Mouse (Mus musculus): ENCODE measurements around the gene Meltf. TPM values are rescaled to one million over a fixed set of nuclear protein-coding genes. Genes with fewer than 3 reads are reported as not detected.
"Not testable (repeated sequence)": the region's sequence is repeated elsewhere in the genome, so short reads cannot be mapped to it uniquely, and the experiment has no call there.

Gene Meltf
- total RNA-seq, 2 experiments from 2014 or later, result not detected

DNA sequence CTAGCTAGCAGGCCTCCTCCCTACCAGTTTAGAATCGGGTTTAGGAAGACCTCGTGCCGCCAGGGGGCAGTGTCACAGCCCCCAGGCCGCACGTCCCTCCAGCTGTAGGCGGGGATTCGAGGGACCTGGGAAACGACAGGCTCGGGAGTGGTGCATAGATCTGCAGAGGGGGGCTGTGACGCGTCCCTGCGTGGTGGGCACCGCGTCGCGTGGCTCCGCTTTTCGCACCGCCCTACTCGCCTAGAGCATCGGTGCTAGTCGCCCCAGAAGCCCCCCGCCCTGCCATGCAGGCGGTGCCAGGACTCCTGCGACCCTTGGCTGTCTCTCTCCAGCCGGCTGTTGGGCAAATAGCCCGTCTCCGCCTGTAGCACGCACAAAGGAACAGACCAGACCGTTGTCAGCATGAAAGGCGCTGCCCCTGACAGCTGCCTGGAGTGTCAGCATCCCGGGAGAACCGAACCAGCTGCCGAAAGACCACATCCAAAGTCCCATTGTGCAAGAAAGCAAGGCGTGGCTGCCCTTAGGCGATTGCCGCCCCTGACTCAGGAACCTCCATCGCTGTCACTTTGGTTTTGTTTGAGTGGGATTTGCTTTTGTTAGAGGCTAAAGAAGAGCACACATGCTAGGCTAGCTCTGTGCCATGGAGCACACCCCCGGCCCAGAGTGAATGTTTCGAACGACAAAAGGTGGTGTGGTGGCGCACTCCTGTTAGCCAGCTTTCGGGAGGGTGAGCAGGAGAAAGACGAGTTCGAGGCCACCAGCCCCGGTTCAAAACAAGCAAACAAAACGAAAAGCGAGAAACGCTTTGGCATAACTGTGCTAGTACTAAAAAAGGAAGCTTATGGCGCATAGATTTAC lies 54.5 kb downstream of the Meltf start:
- intact Hi-C loops (cut with DNase I), result no loop called here

DNA sequence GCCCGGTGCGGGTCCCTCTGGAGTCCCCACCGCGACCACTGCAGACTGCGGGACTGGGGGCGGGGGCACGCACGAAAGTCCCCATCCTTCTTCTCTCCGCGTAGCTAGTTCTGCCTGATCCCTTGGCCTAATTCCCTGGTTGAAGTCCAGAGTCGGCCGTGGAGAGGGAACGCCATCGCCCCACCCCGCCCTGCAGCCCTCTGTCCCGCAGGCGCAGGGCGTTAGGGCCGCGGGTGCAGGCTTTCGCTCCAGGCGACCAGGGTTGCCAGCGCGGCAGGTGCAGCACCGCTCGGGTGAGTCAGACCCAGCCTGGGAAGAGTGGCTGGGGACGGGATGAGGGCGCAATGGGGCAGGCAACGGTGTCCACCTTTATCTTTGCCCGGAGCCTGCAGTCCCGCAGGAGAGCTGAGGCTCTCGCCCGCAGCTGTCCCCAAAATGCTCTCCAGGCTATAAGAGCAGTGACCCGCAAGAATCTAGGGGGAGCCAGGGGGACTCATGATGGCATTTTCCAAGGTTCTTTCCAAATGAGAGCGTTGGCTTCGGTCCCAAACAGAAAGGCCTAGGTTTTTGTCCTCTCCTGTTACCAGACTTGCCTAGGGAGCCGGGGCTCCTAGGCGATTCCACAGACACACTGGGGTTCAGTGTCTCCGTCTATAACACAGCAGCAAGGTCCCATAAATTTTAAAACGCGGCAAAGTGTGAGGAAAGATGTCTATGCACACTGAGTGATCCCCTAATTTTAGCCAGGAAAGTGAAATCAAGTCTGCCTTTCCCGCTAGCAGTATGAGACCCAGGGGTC lies 55.3 kb downstream of the Meltf start, which contains the start of gene Pigz:
Gene Pigz (plus strand): TSS at position 101 of the 799 bp plus-strand sequence.
- intact Hi-C loops (cut with DNase I), result no loop called here

More for the DNA sequence above, 54.5 kb downstream of the Meltf start:
- DNase-seq, result peak; percentile 85

DNA sequence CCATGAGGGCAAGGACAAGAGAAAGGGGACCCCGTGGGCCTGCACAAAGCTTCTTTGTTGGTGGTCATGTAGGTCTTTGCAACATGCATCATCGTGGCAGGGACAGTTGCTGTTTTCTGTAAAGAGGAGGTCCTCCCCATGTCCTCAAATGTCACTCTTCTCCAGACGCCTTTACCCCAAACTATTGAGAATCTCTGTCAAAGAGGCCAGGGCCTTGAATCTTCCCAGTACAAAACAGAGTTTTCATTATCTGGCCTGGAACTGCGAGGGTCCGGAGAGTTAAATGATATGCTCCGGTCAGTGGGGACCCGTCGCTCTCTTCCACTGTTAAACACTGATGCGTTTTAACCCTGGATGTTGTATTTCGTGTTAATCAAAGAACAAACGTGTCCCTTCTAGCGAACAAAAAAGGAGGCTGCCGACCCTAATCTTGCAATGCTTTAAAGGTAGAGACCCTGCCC lies 56.0 kb downstream of the Meltf start:
- no peak for DNase-seq
- intact Hi-C loops (cut with DNase I), result no loop called here

More for the DNA sequence above, 55.3 kb downstream of the Meltf start, which contains the start of gene Pigz:
- peak; percentile 63 to 71 for DNase-seq

DNA sequence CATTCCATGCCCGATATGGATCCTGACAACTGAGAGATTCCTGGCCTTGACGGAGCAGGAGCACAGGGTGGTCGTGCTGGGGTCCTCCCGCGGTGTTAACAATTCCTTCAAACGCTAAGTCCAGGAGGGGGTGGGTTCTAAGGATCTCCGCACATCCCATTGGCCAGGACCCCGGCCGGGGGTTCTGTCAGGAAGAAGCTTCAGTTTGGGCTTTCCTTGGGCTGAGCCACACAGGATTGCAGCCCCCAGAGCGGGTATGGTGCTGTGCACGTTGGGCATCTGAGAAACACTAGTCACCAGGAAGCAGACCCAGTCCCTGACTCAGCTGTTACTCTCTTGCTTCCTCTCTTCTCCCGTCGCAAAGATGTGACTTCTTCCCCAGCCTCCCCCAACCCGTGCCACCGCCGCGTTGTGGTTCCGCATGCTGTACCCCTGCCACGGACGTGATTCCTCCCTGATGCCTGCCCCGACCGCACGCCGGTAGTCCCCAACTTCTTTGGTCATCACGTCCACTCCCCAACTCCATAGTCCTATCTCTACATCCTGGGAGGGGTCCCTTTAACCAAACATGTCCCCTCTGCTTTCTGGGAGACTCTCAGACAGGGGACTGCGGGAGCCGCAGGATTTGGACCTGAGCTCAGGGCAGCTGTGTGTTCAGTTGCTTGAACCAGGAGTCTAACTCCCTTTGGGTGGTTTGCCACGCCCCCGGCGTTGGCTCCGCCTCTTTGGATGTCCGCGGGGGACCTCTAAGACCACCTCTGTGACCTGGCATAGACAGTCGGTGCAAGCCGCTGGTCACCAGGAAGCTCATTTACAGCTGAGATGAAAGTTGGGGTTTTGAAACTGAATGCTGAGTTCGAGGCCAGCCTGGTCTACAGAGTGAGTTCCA lies 56.7 kb downstream of the Meltf start:
- DNase-seq, result no peak
- intact Hi-C loops (cut with DNase I), result no loop called here

DNA sequence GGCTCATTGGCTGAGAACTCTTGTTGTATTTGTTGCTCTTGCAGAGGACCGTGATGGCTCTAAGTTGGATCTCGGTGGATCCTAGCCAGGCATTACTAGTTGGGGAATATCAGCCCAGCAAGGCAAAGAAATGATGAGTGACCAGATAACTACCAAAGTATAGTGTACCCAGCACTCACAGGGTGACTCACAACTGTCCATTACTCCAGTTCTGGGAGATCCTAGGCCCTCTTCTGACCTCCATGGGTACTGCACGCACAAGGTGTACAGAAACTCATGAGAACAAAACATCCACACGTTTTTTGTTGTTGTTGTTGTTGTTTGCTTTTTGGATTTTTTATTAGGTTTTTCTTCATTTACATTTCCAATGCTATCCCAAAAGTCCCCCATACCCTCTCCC lies 58.0 kb downstream of the Meltf start:
- DNase-seq, result no peak
- intact Hi-C loops (cut with DNase I), result no loop called here

DNA sequence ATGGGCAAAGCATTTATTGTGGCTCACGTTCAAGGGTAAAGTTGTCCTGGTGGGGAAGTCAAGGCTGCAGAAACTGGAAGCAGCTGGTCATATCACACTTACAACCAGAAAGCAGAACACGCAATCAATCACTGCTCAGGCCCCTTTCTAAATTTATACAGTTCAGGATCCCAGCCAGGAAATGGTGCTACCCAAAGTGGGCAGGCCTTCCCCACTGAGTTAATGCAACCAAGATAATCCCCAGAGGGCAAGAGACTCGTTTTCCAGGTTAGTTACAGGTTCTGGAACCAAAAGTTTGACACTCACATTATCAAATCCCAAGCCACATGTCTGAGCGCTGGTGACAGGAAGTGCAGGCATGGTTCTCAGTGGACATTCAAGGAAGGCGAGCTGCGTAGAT lies 60.2 kb downstream of the Meltf start:
- intact Hi-C loops (cut with DNase I), result no loop called here
- DNase-seq, result no peak

DNA sequence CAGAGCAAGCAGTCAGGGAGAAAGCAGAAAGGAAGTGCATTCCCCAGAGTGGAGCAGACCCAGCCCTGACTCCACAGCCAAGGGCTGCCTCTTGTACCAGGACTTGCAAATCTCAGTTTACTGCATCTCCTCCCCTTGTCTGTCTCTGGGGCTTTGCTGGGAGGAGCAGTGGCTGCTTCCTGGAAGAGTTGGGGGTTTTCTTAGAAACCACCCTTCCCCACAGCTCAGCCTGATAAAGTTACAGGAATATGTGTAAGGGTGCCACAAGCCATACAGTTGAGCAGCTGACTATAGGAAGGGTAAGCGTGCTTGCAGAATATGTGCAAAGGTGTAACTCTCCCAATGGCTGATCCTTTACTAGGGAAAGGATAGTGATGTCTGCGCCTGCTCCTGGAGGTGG lies 62.0 kb downstream of the Meltf start:
- intact Hi-C loops (cut with DNase I), result loop anchor here (10.0 kb wide), 1 partner anchor 304 kb away; the partner anchor contains the start of genes Fbxo45 and Wdr53

DNA sequence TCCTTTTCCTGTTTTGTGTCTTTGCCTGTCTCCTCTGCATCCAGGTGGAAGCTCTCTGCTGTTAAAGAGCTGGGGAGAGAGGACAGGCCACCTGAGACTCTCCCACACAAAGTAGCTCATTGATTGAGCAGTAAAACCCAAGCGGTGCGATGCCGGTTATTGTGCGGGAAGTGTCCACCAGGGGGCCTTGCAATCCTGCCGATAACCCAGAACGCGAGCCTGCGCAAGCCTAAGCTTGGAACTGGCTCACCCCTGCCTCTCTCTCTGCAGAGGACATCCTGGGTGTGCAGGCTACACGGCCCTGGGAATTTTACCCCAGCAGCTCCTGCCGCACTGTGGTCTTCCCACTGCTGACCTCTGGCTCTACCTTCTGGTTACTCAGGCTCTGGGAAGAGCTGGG lies 65.4 kb downstream of the Meltf start:
- peak; percentile 72 to 79 for DNase-seq
- intact Hi-C loops (cut with DNase I), result loop anchor here (10.0 kb wide), 1 partner anchor 301 kb away; the partner anchor contains the start of genes Fbxo45 and Wdr53

More for the DNA sequence above, 62.0 kb downstream of the Meltf start:
- no peak for DNase-seq

DNA sequence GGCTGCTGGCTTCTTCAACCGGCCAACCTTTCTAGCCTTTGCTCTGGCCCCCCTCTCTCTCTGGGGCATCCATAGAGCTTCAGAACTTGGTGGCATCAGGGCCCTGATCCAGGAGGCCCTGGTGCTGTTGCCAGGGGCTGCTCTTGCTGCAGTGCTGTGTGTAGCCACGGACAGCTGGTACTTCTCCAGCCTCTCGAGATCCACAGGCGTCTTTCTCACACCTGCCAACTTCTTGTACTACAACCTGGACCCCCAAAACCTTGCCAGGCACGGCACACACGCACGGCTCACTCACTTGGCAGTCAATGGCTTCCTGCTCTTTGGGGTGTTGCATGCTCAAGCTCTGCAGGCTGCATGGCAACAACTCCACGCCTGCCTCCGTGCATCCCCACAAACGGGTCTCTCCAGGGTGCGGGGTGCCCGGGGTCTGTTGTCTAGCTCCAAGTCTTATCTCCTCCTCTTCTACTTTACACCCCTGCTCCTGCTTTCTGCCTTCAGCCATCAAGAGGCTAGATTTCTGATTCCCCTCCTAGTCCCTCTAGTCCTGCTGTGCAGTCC lies 66.2 kb downstream of the Meltf start:
- intact Hi-C loops (cut with DNase I), result loop anchor here (5.0 to 10.0 kb wide), 2 partner anchors 133 to 300 kb away; partner anchors contain the start of genes Fbxo45, Pak2 and Wdr53

DNA sequence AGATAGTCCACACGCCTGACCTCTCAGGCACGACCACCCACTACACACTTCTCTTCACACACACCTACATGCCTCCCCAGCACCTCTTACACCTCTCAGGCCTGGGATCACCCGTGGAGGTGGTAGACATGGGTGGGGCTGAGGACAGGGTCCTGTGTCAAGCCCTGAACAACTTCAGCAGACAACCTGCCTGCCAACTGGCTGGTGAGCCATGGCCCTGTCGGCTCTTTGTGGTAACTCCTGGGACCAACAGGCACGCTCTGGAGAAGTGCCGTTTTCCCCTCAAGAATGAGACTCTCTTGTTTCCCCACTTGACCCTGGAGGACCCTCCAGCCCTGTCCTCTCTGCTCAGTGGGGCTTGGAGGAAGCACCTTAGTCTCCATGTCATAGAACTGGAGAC lies 66.8 kb downstream of the Meltf start:
- DNase-seq, result no peak
- intact Hi-C loops (cut with DNase I), result loop anchor here (5.0 to 10.0 kb wide), 2 partner anchors 132 to 299 kb away; partner anchors contain the start of genes Fbxo45, Pak2 and Wdr53

More for the DNA sequence above, 66.2 kb downstream of the Meltf start:
- DNase-seq, result no peak

DNA sequence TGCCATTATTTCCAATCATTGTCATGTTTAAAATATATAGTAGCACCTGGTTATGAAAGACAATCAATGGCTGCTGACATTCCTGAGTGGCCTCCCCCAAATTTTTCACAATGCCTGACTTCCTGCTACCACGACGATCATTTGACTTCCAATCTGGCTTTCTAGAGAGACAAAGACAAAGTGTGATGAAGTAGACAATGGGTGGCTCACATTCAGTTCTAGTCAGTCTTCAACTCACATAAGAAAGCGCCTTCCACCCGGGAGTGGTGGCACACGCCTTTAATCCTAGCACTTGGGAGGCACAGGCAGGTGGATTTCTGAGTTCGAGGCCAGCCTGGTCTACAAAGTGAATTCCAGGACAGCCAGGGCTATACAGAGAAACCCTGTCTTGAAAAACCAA lies 67.4 kb downstream of the Meltf start:
- DNase-seq, result not testable (repeated sequence)
- intact Hi-C loops (cut with DNase I), result loop anchor here (5.0 to 10.0 kb wide), 2 partner anchors 131 to 299 kb away; partner anchors contain the start of genes Fbxo45, Pak2 and Wdr53

DNA sequence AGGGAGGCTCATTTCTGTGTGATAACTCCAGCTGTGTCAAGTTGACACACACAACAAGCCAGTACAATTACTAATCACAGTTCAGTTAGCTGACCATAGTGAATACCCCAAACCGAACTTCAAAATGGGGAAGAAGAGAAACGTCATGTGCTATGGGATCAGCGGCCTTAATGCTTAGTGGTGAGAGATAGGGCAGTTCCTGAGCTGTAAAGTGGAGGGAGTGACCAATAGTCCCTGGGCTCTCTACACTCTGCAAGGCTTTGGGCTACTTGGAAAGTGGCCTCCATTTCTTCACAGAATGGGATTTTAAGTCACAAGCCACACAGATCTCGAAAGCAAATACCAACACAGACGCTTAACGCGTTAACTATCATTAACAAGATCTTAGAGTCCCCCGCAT lies 68.7 kb downstream of the Meltf start:
- no peak for DNase-seq
- intact Hi-C loops (cut with DNase I), result loop anchor here (5.0 to 10.0 kb wide), 2 partner anchors 130 to 297 kb away; partner anchors contain the start of genes Fbxo45, Pak2 and Wdr53

DNA sequence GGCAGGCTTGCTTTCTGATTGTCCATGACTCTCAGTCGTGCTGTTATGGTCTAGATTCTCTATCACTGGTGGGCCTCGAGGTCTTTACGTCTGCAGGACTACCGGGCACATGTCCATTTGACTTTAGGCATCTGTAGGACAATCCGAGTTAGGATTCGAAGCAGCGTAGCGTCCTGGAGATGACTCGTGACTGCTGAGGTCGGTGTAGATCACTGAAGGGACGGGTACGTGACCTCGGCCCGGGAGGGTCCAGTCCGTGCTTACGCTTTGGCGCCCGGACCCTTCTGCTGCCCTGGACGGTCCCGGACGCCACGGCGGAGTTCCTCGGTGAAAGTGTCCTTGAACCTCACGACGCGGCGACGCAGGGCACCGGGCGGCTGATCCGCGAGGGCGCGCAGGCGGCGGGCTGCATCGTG lies 69.3 kb downstream of the Meltf start:
- no peak for DNase-seq
- intact Hi-C loops (cut with DNase I), result loop anchor here (5.0 to 10.0 kb wide), 2 partner anchors 129 to 297 kb away; partner anchors contain the start of genes Fbxo45, Pak2 and Wdr53

DNA sequence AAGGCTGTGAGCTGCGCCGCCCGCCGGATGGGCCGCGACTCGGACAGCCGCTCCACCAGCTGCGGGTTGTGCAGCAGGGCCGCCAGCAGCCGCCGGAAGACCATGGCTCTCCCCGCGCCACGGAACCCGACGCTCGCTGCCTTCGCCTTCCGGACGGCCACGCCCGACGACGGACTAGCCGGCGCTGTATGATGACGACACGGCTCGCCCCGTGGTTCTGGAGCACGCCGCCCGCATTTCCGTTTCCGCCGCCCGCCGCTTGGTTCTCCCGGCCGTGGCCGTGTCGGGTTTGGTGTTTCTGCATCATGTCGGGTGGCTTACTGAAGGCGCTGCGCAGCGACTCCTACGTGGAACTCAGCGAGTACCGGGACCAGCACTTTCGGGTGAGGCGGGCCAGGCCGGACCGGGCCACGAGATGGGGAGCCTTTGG lies 69.8 kb downstream of the Meltf start, which contains the start of the genes 0610012G03Rik and Ncbp2:
Gene 0610012G03Rik (minus strand): TSS at position 150 of the 430 bp plus-strand sequence.
Gene Ncbp2 (plus strand): TSS at position 169 of the 430 bp plus-strand sequence.
- DNase-seq, result peak; percentile 97 to 98
- intact Hi-C loops (cut with DNase I), result loop anchor here (5.0 to 10.0 kb wide), 2 partner anchors 129 to 296 kb away; partner anchors contain the start of genes Fbxo45, Pak2 and Wdr53

Other genes with a start within 250 kb of the Meltf start
- 10 to 100 TPM; 51.8 to 53.4 TPM for gene Dlg1, start 215.4 kb upstream of the Meltf start, total RNA-seq (2021)
- gene Pigz, start 55.0 kb downstream of the Meltf start, total RNA-seq (2021), result 1 to 10 TPM in 1 of 2 experiments, under 1 TPM in 1; 0.81 to 2.0 TPM
- 10 to 100 TPM; 74.5 to 75.6 TPM for gene 0610012G03Rik, start 69.7 kb downstream of the Meltf start, total RNA-seq (2021)
- gene Ncbp2, start 69.7 kb downstream of the Meltf start, total RNA-seq (2021), result 10 to 100 TPM; 23.6 to 27.0 TPM
- gene Senp5, start 124.5 kb downstream of the Meltf start, total RNA-seq (2021), result 10 to 100 TPM; 10.4 to 12.4 TPM
- 10 to 100 TPM; 26.1 to 26.7 TPM for gene Pak2, start 200.5 kb downstream of the Meltf start, total RNA-seq (2021)
- gene Pigx, start 220.9 kb downstream of the Meltf start, total RNA-seq (2021), result 10 to 100 TPM; 17.7 to 18.7 TPM
- gene Cep19, start 221.0 kb downstream of the Meltf start, total RNA-seq (2021), result 10 to 100 TPM; 10.1 to 10.5 TPM